Mouse (Mus musculus) cerebellum, postnatal 14 days (tissue): ENCODE measurements around the gene Brms1.

ENCODE experiments used
- DNase-seq, 2 experiments: peaks; one replicate each; pipeline ENCODE4 v3.0.0; 2021; ENCODE audit warnings: mixed read lengths in 2 of 2

Gene Brms1

GRCm38 (mm10) chr19:5092083-5092482, 50.9 kb downstream of the Brms1 start:
- peak in 1 of 2 experiments; percentile 34 for DNase-seq

- peak; percentile 48 to 59 for DNase-seq
Measured at GRCm38 (mm10) chr19:5093481-5094242, 52.5 kb downstream of the Brms1 start.

- peak; percentile 99 to 100 for DNase-seq
Measured at GRCm38 (mm10) chr19:5094243-5094632, 53.1 kb downstream of the Brms1 start.

GRCm38 (mm10) chr19:5094746-5095417, 53.7 kb downstream of the Brms1 start:
- peak in 1 of 2 experiments; percentile 54 for DNase-seq

- DNase-seq: peak in 1 of 2 experiments; percentile 72
Measured at GRCm38 (mm10) chr19:5095887-5096474, 54.8 kb downstream of the Brms1 start.

GRCm38 (mm10) chr19:5097521-5098362, 56.6 kb downstream of the Brms1 start:
- DNase-seq: peak in 1 of 2 experiments; percentile 49

- peak; percentile 79 to 86 for DNase-seq
Measured at GRCm38 (mm10) chr19:5098363-5099143, 57.4 kb downstream of the Brms1 start, which contains the start of gene Cnih2. Gene Cnih2 (minus strand): TSS chr19:5098521.
